Mouse (Mus musculus) frontal cortex, adult (tissue): Measurements from ENCODE around the gene Mcoln3.

ENCODE experiments used
- ATAC-seq: cut with Nextera tagmentation; 2 replicates; pipeline ENCODE4 v1.9.2; 2017; ENCODE audit warnings: mild to moderate bottlenecking, moderate library complexity, mixed read lengths; ENCODE audit not compliant: low TSS enrichment

Mcoln3 gene

DNA sequence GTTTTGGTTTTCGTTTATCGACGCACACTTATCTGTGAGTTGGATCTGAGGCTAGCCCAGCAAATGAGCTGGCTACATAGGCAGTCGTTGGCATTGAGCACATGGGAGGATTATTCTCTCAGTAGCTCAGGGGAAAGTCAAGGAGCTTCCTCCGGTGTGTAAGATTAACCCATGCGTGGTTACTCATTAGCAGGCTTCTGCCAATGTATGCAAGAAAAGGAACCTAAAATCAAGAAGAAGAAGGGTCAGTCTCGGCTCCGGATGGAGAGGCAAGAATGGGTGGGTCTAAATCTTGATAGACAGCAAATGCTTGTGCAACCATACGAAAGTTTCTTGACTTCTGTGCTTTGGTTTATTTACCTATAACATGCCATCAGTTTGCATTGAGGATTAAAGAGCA is 57.0 kb downstream of the Mcoln3 start:
- ATAC-seq, result no peak

DNA sequence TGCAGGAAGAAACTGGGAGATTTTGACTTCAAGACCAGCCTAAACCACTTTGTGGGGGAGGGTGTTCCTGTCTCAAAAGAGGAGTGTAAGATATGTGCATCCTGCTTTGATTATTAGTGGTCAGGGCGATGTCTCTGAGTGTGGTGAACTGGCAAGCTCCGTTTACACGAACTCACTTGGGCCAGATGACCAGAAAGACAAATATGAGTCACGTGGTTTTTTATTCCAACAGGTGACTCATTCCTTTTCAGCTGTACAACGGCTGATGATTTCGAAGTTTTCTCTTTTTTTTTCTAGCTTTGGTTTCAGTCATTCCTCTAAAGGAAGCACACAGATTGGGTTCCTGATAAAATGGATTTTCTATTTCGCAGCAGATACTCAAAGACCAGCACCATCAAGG is 60.0 kb downstream of the Mcoln3 start:
- ATAC-seq, result no peak

DNA sequence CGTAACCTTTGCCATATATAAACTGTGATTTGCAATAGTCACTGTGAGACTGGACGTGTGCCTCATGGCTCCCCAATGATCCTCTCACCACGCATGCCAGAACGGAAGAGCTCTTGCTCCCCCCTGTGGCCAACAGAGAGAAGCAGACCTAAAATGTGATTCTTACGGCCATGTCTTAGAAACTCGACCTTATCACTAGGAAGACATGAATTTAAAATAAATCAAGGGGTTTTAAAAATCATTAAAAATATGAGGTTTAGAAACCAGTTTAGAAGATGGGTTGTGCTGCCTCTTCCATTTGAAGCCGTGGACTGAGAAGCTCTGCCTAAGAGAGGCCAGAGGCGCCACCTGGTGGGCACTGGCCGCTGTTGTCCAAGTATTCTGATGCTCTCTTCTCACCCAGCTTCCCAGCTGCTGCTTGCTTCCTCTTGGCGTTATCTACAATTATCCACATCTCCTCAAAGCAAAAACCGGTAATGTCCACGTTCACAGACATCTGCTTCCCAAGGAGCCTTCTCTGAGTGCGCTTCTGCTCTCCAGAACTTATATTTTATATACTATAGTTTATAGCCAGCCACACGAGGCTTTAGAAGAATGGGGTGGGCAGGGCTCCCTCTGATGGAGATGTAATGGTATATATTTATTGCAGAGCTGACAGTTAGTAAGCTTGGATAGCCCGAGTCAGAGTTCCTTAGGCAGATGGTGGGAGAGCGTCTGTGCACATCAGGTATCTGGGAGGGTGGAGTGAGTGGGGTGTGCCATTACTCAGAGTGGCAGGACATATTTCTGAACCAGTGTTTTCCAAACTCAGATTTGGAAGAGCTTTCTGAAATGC is 60.7 kb downstream of the Mcoln3 start:
- peak; percentile 96 for ATAC-seq

DNA sequence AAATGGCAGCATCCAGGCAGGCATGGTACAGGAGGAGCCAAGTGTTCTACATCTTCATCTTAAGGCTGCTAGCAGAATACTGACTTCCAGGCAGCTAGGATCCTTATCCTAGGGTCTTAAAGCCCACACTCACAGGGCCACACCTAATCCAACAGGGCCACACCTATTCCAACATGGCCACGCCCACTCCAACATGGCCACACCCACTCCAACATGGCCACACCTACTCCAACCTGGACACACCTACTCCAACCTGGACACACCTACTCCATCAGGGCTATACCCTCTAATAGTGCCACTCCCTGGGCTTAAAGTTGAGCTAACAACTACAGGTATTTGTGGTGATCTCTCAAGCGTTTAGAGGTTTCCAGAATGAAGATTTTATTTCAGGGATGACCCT is 63.1 kb downstream of the Mcoln3 start:
- no peak for ATAC-seq

DNA sequence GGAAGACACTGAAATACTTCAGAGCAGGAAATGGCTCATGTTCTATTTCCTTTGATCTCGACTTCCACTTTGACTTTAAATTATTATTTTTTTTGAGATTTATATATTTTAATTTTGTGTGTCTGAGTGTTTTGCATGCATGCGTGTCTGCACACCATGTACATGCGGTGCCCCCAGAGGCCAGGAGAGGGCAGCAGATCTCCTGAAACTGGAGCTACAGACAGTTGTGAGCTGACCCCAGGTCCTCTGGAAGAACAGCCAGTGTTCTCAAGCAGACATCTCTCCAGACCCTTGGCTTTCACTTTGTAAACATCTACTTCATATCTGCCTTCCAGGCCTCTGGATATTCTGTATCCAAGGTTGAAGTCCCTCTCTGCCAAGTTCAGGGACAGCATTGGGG is 63.7 kb downstream of the Mcoln3 start:
- no peak for ATAC-seq

DNA sequence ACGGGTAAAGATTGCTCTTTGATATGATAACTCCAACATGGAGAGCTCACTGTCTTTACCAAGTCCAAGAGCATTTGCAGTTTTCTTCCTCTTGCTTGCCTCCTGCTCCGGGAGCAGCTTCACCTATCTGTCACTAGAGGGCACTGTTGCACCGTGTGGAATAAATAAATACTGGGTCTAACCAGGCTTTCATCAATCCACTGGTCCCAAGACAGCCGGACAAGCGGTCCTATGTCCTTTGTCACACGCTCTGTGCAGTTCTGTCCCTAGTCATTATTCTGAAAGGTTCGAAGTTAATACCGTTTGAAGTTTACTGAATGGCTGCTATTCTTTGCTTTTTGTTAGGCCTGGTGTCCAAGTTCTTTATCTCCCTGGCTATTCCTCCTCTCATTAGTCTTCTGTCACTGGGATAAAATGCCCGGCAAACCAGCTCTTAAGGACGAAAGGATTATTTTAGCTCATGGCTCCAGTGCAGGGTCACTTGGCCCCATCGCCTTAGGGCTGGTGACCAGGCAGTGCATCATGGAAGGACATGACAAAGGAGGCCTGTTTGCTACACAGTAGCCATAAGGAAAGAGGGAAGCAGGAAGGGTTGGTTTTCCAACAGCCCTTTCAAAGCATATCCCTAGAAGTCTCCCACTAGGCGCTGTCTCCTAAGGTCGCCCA is 67.9 kb downstream of the Mcoln3 start:
- peak; percentile 98 for ATAC-seq

DNA sequence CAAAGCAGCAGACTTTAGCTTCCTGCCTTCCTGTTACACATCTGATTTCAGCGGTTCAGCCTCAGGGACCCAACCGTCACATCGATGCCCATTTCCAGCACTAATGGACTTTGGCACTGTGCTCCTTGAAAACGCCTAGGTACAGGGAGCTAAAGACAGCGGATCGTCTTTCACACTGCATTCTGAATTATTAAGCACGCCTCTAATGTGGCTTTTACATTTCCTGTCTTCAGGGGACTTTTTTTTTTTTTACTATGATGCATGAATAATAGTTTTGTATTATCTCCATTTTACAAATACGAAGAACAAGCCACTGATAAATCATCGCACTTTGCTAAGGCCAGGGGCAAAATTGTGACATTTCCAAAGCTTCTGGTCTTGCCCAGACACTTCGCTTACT is 68.8 kb downstream of the Mcoln3 start:
- no peak for ATAC-seq

DNA sequence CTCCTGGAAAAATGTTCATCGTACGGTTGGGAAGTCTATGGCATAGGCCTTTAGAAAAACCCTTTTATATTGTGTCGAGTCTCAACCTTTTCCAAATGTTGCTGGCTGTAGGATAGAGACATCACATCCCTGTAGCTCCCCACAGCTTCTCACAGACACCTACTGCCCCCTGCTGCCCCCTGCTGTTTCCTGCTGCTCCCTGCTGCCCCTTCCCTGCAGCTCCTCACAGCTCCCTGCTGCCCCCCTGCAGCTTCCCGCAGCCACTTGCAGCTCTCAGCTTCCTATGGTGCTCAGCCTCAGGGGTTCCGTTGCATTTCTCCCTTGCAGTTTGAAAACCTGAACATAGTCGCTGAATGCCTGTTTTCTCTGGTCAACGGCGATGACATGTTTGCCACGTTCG is 72.7 kb downstream of the Mcoln3 start:
- no peak for ATAC-seq
